Mouse (Mus musculus): ENCODE measurements around the gene Sh2d3c. TPM values are rescaled to one million over a fixed set of nuclear protein-coding genes. Genes with fewer than 3 reads are reported as not detected.

Sh2d3c gene
- polyA plus RNA-seq, 1 experiment from 2014 or later, result 27.4 TPM

DNA sequence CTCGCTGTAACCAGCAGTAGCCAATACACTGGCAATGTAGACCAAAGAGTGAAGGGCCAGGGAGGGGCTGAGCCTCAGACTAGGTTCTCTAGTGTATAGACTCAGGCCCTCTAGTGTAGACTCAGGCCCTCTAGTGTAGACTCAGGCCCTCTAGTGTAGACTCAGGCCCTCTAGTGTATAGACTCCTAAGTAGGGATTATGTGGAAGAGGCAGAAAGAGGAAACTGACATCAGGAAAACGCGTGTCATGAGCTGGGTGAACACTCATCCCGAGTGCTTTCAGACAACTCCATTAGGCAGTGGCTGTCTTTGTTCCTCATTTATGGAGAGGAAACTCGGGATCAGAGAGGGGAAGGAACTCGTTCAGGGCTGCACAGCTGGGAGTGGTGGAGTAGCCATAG is 16.2 kb downstream of the Sh2d3c start:
- Histone ChIP-seq H3K9me3 (replicated peaks; ENCODE audit: control insufficient read depth, low read length) (no peaks in the 10 kb centered on the region), H3K9ac (ENCODE audit: low read length) (no peak overlapping the region), H3K27ac (ENCODE audit: low read length) (no peak overlapping the region), H3K4me2 (ENCODE audit: low read depth, low read length) (no peak overlapping the region), H3K36me3 (ENCODE audit: control insufficient read depth, insufficient read depth, low read length) (no peaks in the 10 kb centered on the region), H3K27me3 (ENCODE audit: control insufficient read depth, insufficient read depth, low read length) (no peaks in the 10 kb centered on the region; the same call in 1 of the 2 replicates), H3K4me1 (ENCODE audit: control insufficient read depth, insufficient read depth, low read length) (peaks cover 24% of the 10 kb centered on the region), H3K4me3 (replicated peaks; ENCODE audit: low read length) (no peak overlapping the region)
- WGBS, result 61% methylated on average over 6 of the region's 6 CpGs
- no peak for ATAC-seq (ENCODE audit: insufficient read depth, low FRiP score)

DNA sequence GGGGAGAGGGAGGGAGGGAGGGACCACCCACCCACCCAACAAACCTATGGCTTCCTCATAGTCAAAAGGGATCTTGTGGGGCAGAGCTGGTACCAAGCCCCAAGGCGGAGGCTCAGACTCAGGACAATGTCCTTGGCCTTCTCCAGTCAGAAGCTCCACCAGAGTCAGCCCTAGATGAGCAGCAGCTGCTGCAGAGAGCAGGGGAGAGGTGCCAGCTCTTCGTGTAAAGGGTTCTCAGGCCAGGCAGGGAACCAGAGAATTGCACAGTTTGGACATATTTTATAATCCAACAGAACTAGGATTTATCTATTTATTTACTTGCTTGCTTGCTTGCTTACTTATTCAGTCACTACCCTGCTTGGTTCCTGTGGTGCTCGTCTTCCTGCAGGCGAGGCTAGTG is 18.5 kb downstream of the Sh2d3c start:
- no peaks in the 10 kb centered on the region for H3K36me3 ChIP-seq (ENCODE audit: control insufficient read depth, insufficient read depth, low read length)
- H3K27ac ChIP-seq (ENCODE audit: low read length), result no peak overlapping the region
- H3K9me3 ChIP-seq (replicated peaks; ENCODE audit: control insufficient read depth, low read length), result no peaks in the 10 kb centered on the region
- ATAC-seq (ENCODE audit: insufficient read depth, low FRiP score), result no peak
- WGBS, result 68% methylated on average over 4 of the region's 4 CpGs
- peaks cover 26% of the 10 kb centered on the region for H3K4me1 ChIP-seq (ENCODE audit: control insufficient read depth, insufficient read depth, low read length)
- no peak overlapping the region for H3K4me3 ChIP-seq (replicated peaks; ENCODE audit: low read length)
- no peak overlapping the region for H3K4me2 ChIP-seq (ENCODE audit: low read depth, low read length)
- peaks cover 7% of the 10 kb centered on the region; the same call in 1 of the 2 replicates for H3K27me3 ChIP-seq (ENCODE audit: control insufficient read depth, insufficient read depth, low read length)
- no peak overlapping the region for H3K9ac ChIP-seq (ENCODE audit: low read length)

GRCm38 (mm10) chr2:32740916-32741272 is 20.0 kb downstream of the Sh2d3c start, which contains the start of gene 6330409D20Rik:
6330409D20Rik (minus strand) TSS chr2:32741016.
- H3K9ac ChIP-seq (ENCODE audit: low read length), result peak within 1 kb of the TSS; percentile 68
- 11% methylated on average over 10 of the region's 11 CpGs for WGBS
- peak within 1 kb of the TSS; percentile 52 for H3K4me3 ChIP-seq (replicated peaks; ENCODE audit: low read length)
- no peak for ATAC-seq (ENCODE audit: insufficient read depth, low FRiP score)
- H3K27ac ChIP-seq (ENCODE audit: low read length), result no peak within 1 kb of the TSS
- H3K4me2 ChIP-seq (ENCODE audit: low read depth, low read length), result peak within 1 kb of the TSS; percentile 91
- H3K4me1 ChIP-seq (ENCODE audit: control insufficient read depth, insufficient read depth, low read length), result peaks cover 16% of the 10 kb centered on the region
- no peaks in the 10 kb centered on the region for H3K36me3 ChIP-seq (ENCODE audit: control insufficient read depth, insufficient read depth, low read length)
- H3K9me3 ChIP-seq (replicated peaks; ENCODE audit: control insufficient read depth, low read length), result no peaks in the 10 kb centered on the region
- peaks cover 7% of the 10 kb centered on the region; the same call in 1 of the 2 replicates for H3K27me3 ChIP-seq (ENCODE audit: control insufficient read depth, insufficient read depth, low read length)

DNA sequence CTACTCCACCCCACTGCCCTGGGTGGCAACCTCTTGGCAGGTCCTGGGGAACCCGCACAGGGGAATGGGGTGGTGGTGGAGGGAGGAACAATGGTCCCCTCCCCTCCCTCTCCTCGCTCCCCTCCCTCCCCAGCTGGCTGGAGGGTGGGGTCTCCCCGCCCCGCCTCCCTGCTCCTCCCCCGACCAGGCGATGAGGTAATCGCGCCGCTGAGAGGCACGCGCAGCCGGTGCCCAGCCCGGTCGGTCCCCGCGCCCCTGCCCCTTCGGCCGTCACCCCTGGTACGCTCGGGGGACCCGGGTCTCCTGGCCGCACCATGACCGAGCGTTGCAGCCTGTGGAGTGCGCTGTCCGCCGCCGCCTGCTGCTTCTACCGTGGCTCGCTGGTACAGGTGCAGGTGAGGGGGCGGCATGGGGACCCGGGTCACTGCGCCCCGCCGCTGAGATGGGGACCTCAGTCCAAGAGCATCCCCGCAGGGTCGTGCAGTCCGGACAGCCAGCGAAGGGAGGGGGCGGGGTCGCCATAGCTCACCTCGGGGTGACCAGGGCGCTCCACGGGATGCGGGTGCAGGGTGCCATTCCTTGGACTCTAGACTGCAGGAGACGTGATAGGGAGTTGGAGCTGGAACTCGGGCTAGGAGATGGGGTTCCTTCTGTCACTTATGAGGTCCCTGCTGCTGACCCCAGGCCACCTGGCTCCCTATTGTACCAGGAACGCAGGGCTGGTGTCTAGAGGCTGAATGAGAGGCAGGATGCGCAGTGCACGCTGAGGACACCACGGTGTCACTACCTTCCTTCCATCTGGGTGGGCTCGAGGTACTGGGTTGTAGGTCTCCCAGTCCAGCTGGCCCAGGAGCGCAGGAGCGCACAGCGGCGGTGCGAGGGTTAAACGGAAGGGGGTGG is 20.7 kb downstream of the Sh2d3c start:
- Histone ChIP-seq H3K27ac (ENCODE audit: low read length) (no peak overlapping the region), H3K27me3 (ENCODE audit: control insufficient read depth, insufficient read depth, low read length) (peaks cover 7% of the 10 kb centered on the region; the same call in 1 of the 2 replicates), H3K4me1 (ENCODE audit: control insufficient read depth, insufficient read depth, low read length) (peaks cover 16% of the 10 kb centered on the region), H3K4me2 (ENCODE audit: low read depth, low read length) (peak overlapping the region; percentile 91), H3K9ac (ENCODE audit: low read length) (peak overlapping the region; percentile 68), H3K9me3 (replicated peaks; ENCODE audit: control insufficient read depth, low read length) (no peaks in the 10 kb centered on the region), H3K4me3 (replicated peaks; ENCODE audit: low read length) (peak overlapping the region; percentile 52), H3K36me3 (ENCODE audit: control insufficient read depth, insufficient read depth, low read length) (no peaks in the 10 kb centered on the region)
- ATAC-seq (ENCODE audit: insufficient read depth, low FRiP score), result peak; percentile 37; the same call in 1 of the 2 replicates
- 10% methylated on average over 56 of the region's 58 CpGs for WGBS

DNA sequence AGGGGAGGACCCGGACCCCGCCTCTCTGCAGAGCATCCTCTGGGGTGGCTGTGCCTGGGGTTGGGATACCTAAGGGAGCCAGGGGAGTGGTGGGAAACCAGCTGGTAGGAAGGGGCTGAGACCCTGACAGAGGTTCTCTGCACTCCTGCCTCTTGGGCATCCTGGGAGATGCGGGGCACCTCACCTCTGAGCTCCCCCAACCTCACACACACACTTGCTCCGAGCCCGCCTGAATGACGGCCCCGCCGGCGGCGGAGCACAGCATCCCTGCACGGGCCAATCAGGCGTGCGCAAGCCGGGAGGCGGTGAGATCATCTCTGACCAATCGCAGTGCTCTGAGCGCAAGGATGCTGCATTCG is 21.3 kb downstream of the Sh2d3c start:
- 16% methylated on average over 18 of the region's 18 CpGs for WGBS
- Histone ChIP-seq H3K9ac (ENCODE audit: low read length) (no peak overlapping the region), H3K27me3 (ENCODE audit: control insufficient read depth, insufficient read depth, low read length) (peaks cover 7% of the 10 kb centered on the region; the same call in 1 of the 2 replicates), H3K4me2 (ENCODE audit: low read depth, low read length) (peak overlapping the region; percentile 91), H3K4me1 (ENCODE audit: control insufficient read depth, insufficient read depth, low read length) (peaks cover 16% of the 10 kb centered on the region), H3K4me3 (replicated peaks; ENCODE audit: low read length) (peak overlapping the region; percentile 52), H3K27ac (ENCODE audit: low read length) (no peak overlapping the region), H3K36me3 (ENCODE audit: control insufficient read depth, insufficient read depth, low read length) (no peaks in the 10 kb centered on the region), H3K9me3 (replicated peaks; ENCODE audit: control insufficient read depth, low read length) (no peaks in the 10 kb centered on the region)
- ATAC-seq (ENCODE audit: insufficient read depth, low FRiP score), result peak; percentile 30

GRCm38 (mm10) chr2:32744272-32744982 is 23.6 kb downstream of the Sh2d3c start:
- Histone ChIP-seq H3K27me3 (ENCODE audit: control insufficient read depth, insufficient read depth, low read length) (peaks cover 7% of the 10 kb centered on the region; the same call in 1 of the 2 replicates), H3K9ac (ENCODE audit: low read length) (no peak overlapping the region), H3K27ac (ENCODE audit: low read length) (no peak overlapping the region), H3K9me3 (replicated peaks; ENCODE audit: control insufficient read depth, low read length) (no peaks in the 10 kb centered on the region), H3K4me1 (ENCODE audit: control insufficient read depth, insufficient read depth, low read length) (peaks cover 16% of the 10 kb centered on the region), H3K4me2 (ENCODE audit: low read depth, low read length) (no peak overlapping the region), H3K4me3 (replicated peaks; ENCODE audit: low read length) (no peak overlapping the region), H3K36me3 (ENCODE audit: control insufficient read depth, insufficient read depth, low read length) (no peaks in the 10 kb centered on the region)
- no peak for ATAC-seq (ENCODE audit: insufficient read depth, low FRiP score)
- WGBS, result 66% methylated on average over 15 of the region's 15 CpGs

- no peaks in the 10 kb centered on the region for H3K27me3 ChIP-seq (ENCODE audit: control insufficient read depth, insufficient read depth, low read length)
- H3K4me2 ChIP-seq (ENCODE audit: low read depth, low read length), result no peak overlapping the region
- ATAC-seq (ENCODE audit: insufficient read depth, low FRiP score), result no peak
- no peaks in the 10 kb centered on the region for H3K36me3 ChIP-seq (ENCODE audit: control insufficient read depth, insufficient read depth, low read length)
- no peaks in the 10 kb centered on the region for H3K9me3 ChIP-seq (replicated peaks; ENCODE audit: control insufficient read depth, low read length)
- WGBS, result 90% methylated on average over 16 of the region's 16 CpGs
- 0 out of 2 replicates have a peak, but pooled peaks cover 6% of the 10 kb centered on the region for H3K4me1 ChIP-seq (ENCODE audit: control insufficient read depth, insufficient read depth, low read length)
- H3K27ac ChIP-seq (ENCODE audit: low read length), result no peak overlapping the region
- no peak overlapping the region for H3K9ac ChIP-seq (ENCODE audit: low read length)
- no peak overlapping the region for H3K4me3 ChIP-seq (replicated peaks; ENCODE audit: low read length)
These were observed 28.2 kb downstream of the Sh2d3c start for GRCm38 (mm10) chr2:32749082-32749481.

- Histone ChIP-seq H3K9ac (ENCODE audit: low read length) (no peak overlapping the region), H3K4me3 (replicated peaks; ENCODE audit: low read length) (no peak overlapping the region), H3K9me3 (replicated peaks; ENCODE audit: control insufficient read depth, low read length) (no peaks in the 10 kb centered on the region), H3K4me1 (ENCODE audit: control insufficient read depth, insufficient read depth, low read length) (0 out of 2 replicates have a peak, but pooled peaks cover 6% of the 10 kb centered on the region), H3K4me2 (ENCODE audit: low read depth, low read length) (no peak overlapping the region), H3K27me3 (ENCODE audit: control insufficient read depth, insufficient read depth, low read length) (no peaks in the 10 kb centered on the region), H3K27ac (ENCODE audit: low read length) (no peak overlapping the region), H3K36me3 (ENCODE audit: control insufficient read depth, insufficient read depth, low read length) (no peaks in the 10 kb centered on the region)
- WGBS, result 71% methylated on average over 7 of the region's 7 CpGs
- ATAC-seq (ENCODE audit: insufficient read depth, low FRiP score), result no peak
These were observed 29.3 kb downstream of the Sh2d3c start for GRCm38 (mm10) chr2:32750199-32750598.
